Mouse (Mus musculus) lung, embryonic 16.5 days (tissue): ENCODE measurements at regions not wholly inside any gene's neighbourhood (a gene's known extent, or its start where the extent isn't known, plus 50 kb on each side); places are given as distances from the start of the nearest gene placed in this dataset.

Source experiments
- ATAC-seq: fragments of 200-750 bp; cut with Nextera tagmentation; 2 replicates; pipeline ENCODE4 v1.8.0; 2017; ENCODE audit warnings: low read depth, mild to moderate bottlenecking, moderate library complexity
- H3K27ac ChIP-seq: fragments of 300-500 bp; sonication (generic); 2 replicates; pipeline ENCODE4 v1.5.1; 2014; ENCODE audit warnings: mild to moderate bottlenecking, control low read depth, low read length
- H3K27me3 ChIP-seq: fragments of 300-500 bp; sonication (generic); 2 replicates; pipeline ENCODE4 v1.6.1; 2014; ENCODE audit warnings: low read depth, low read length, mixed read lengths; ENCODE audit not compliant: control insufficient read depth, insufficient read depth
- H3K36me3 ChIP-seq: fragments of 300-500 bp; sonication (generic); 2 replicates; pipeline ENCODE4 v1.6.1; 2014; ENCODE audit warnings: low read length; ENCODE audit not compliant: control insufficient read depth, insufficient read depth
- H3K4me1 ChIP-seq: fragments of 300-500 bp; sonication (generic); replicated peaks from 2 replicates; pipeline ENCODE4 v1.6.1; 2014; ENCODE audit warnings: low read length, mixed read lengths; ENCODE audit not compliant: control insufficient read depth, insufficient read depth
- H3K4me2 ChIP-seq: fragments of 300-500 bp; sonication (generic); 2 replicates; pipeline ENCODE4 v1.6.1; 2014; ENCODE audit warnings: low read depth, low read length, control low read depth
- H3K4me3 ChIP-seq: fragments of 300-500 bp; sonication (generic); 2 replicates; pipeline ENCODE4 v1.5.1; 2014; ENCODE audit warnings: mild to moderate bottlenecking, low read length, control low read depth
- H3K9ac ChIP-seq: fragments of 300-500 bp; sonication (generic); 2 replicates; pipeline ENCODE4 v1.6.1; 2014; ENCODE audit warnings: low read length, control low read depth
- H3K9me3 ChIP-seq: fragments of 300-500 bp; sonication (generic); 2 replicates; pipeline ENCODE4 v1.6.1; 2016; ENCODE audit warnings: low read length; ENCODE audit not compliant: control insufficient read depth
- WGBS: fragments of 180-500 bp; shearing (Covaris S2); extraction: QIAGEN DNeasy Blood & Tissue Kit; methylation state at CpG from one replicate; pipeline ENCODE4 v1.1.7; 2014; 5-methylcytosine and 5-hydroxymethylcytosine counted together

DNA sequence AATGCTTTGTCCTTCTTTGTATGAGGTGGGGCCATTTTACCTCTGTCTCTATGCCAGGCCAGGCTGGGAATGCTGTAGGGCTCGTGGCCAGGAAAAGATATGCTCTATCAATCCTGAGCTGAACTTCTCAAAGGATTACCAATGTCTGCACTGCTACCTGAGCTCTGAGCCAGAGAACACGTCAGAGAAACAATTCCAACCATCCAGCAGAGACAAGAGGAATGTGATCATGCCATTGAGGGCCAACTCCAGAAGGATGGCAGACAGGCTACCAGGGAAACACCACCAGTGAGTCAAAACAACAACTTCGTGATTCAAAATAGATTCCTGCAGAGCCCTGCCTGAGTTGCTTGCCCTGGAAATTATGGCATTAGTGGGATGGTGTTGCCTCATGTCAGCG lies 361.0 kb downstream of the Adam3 start:
- H3K9me3 ChIP-seq = no peaks in the 10 kb centered on the region
- ATAC-seq = no peak
- no peak overlapping the region for H3K4me2 ChIP-seq
- WGBS = 60% methylated on average over 4 of the region's 4 CpGs
- H3K27me3 ChIP-seq = no peaks in the 10 kb centered on the region
- H3K36me3 ChIP-seq = no peaks in the 10 kb centered on the region
- H3K9ac ChIP-seq = no peak overlapping the region
- H3K4me1 ChIP-seq = no peaks in the 10 kb centered on the region
- no peak overlapping the region for H3K4me3 ChIP-seq
- no peak overlapping the region for H3K27ac ChIP-seq

DNA sequence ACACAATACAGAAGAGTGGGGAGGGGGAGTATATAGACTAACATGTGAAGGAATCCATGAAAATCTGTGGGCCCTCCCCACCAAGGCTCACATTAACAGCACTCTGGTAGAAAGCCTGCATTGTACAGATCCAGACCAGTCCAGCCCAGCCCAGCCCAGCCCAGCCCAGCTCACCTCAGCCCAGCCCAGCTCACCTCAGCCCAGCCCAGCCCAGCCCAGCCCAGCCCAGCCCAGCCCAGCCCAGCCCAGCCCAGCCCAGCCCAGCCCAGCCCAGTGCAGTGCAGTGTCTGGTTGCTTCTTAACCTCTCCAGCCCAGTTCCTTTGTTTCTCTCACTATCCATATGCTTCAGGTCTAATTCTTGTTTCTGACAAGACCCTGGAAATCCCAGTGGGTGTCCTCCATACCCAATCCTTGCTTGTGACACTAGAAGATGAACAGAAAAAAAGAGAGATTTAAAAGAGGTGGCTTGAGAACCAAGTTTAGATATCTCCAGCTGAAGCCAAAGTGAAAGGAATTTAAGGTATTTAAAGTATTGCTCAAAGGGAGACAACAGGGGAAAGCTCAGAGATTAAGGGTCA lies 366.5 kb downstream of the Adam3 start:
- H3K36me3 ChIP-seq = no peaks in the 10 kb centered on the region
- no peaks in the 10 kb centered on the region for H3K4me1 ChIP-seq

DNA sequence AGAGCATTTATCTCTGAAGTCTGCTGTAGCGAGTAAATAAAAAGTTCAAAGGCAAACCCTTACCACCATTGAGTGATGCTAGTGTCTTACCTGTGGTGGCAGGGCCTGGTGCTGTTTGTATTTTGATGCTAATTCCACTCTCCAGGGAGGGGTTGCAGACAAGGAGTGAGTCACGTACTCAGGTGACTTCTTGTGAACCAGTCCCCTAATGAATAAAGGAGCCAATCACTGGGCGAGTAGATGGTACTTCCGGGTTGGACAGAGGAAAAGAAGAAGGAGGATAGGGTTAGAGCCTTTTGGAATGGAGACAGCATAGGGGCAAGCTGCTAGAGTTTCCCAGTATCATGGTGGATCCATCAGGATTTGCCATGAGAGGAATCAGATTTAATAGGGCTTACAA lies 370.5 kb downstream of the Adam3 start:
- Histone ChIP-seq H3K4me1 (0 out of 2 replicates have a peak, but pooled peaks cover 2% of the 10 kb centered on the region), H3K27ac (no peak overlapping the region), H3K4me3 (no peak overlapping the region), H3K4me2 (no peak overlapping the region), H3K9me3 (no peaks in the 10 kb centered on the region), H3K9ac (no peak overlapping the region), H3K36me3 (no peaks in the 10 kb centered on the region), H3K27me3 (no peaks in the 10 kb centered on the region)
- ATAC-seq = no peak
- WGBS = 87% methylated on average over 4 of the region's 4 CpGs

More for the DNA sequence above, 366.5 kb downstream of the Adam3 start:
- H3K27ac ChIP-seq = no peak overlapping the region
- 0 out of 2 replicates have a peak, but pooled peaks have one; percentile 28 for ATAC-seq
- H3K9me3 ChIP-seq = no peaks in the 10 kb centered on the region
- H3K4me3 ChIP-seq = no peak overlapping the region
- no peaks in the 10 kb centered on the region for H3K27me3 ChIP-seq
- H3K9ac ChIP-seq = no peak overlapping the region
- no peak overlapping the region for H3K4me2 ChIP-seq

DNA sequence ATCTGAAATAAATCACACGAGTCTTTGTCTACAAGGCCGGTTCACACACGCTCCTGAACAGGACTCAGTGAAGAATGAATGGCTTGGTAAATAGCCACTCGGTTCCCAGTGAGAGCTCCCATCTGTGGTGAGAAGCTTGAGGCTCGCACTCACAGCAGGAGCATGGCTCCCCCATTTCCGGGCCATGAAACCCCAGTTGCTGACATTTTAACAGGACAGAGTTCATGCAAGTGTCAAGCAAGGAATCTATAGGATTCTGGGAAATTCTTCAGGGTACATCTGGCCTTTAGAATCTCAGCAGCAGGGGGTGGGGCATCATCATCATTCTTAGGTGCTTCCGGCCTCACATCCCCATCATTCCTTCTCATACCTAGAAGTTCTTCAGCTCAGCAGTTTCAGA lies 371.8 kb downstream of the Adam3 start:
- Histone ChIP-seq H3K4me1 (0 out of 2 replicates have a peak, but pooled peaks cover 2% of the 10 kb centered on the region), H3K27ac (no peak overlapping the region), H3K9me3 (no peaks in the 10 kb centered on the region), H3K4me3 (no peak overlapping the region), H3K9ac (no peak overlapping the region), H3K36me3 (no peaks in the 10 kb centered on the region), H3K4me2 (no peak overlapping the region), H3K27me3 (no peaks in the 10 kb centered on the region)
- no peak for ATAC-seq
- 64% methylated on average over 7 of the region's 7 CpGs for WGBS

DNA sequence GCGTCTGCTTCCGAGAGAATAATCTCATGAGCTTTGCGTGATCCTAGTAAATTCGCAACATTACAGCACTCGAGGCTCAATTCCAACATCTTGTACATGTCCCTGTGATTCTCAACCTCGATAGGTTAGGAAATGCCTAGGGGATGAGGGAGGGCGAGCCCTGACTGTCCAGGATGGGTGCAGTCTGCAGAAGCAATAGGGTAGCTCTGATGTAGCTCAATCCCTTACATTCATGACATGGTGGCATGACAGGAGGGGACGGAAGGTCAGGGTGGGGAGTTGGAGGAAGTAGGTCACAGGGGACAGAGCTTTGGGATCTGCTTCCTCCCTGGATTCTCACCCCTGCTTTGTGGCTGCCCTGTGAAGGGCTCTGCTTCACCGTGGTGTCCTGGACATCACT lies 373.3 kb downstream of the Adam3 start:
- H3K27ac ChIP-seq = no peak overlapping the region
- ATAC-seq = no peak

GRCm38 (mm10) chr8:24351760-24352159 lies 373.9 kb downstream of the Adam3 start:
- Histone ChIP-seq H3K4me1 (0 out of 2 replicates have a peak, but pooled peaks cover 2% of the 10 kb centered on the region), H3K4me3 (peak overlapping the region; percentile 34), H3K27me3 (no peaks in the 10 kb centered on the region), H3K27ac (no peak overlapping the region), H3K9ac (peak overlapping the region; percentile 45; the same call in 1 of the 2 replicates), H3K36me3 (no peaks in the 10 kb centered on the region), H3K9me3 (no peaks in the 10 kb centered on the region), H3K4me2 (peak overlapping the region; percentile 51)
- 2% methylated on average over 6 of the region's 6 CpGs for WGBS
- no peak for ATAC-seq

More for the DNA sequence above, 373.3 kb downstream of the Adam3 start:
- Histone ChIP-seq H3K36me3 (no peaks in the 10 kb centered on the region), H3K4me3 (peak overlapping the region; percentile 34), H3K9ac (no peak overlapping the region), H3K9me3 (no peaks in the 10 kb centered on the region), H3K4me1 (0 out of 2 replicates have a peak, but pooled peaks cover 2% of the 10 kb centered on the region), H3K4me2 (peak overlapping the region; percentile 51), H3K27me3 (no peaks in the 10 kb centered on the region)
- 27% methylated on average over 9 of the region's 9 CpGs for WGBS

- Histone ChIP-seq H3K4me2 (no peak overlapping the region), H3K9me3 (no peaks in the 10 kb centered on the region), H3K27ac (no peak overlapping the region), H3K36me3 (no peaks in the 10 kb centered on the region), H3K4me1 (no peaks in the 10 kb centered on the region), H3K27me3 (no peaks in the 10 kb centered on the region), H3K4me3 (no peak overlapping the region), H3K9ac (no peak overlapping the region)
- WGBS = 73% methylated on average over 6 of the region's 6 CpGs
- no peak for ATAC-seq
Measured at GRCm38 (mm10) chr8:24346390-24347113, 379.1 kb downstream of the Adam3 start.

GRCm38 (mm10) chr8:24338694-24339093 lies 387.0 kb downstream of the Adam3 start:
- H3K9me3 ChIP-seq = no peaks in the 10 kb centered on the region
- no peak overlapping the region for H3K4me3 ChIP-seq
- H3K36me3 ChIP-seq = no peaks in the 10 kb centered on the region
- no peak overlapping the region for H3K27ac ChIP-seq
- H3K4me1 ChIP-seq = no peaks in the 10 kb centered on the region
- no peak for ATAC-seq
- H3K9ac ChIP-seq = no peak overlapping the region
- H3K4me2 ChIP-seq = no peak overlapping the region
- no peaks in the 10 kb centered on the region for H3K27me3 ChIP-seq
- 78% methylated on average over 9 of the region's 9 CpGs for WGBS

DNA sequence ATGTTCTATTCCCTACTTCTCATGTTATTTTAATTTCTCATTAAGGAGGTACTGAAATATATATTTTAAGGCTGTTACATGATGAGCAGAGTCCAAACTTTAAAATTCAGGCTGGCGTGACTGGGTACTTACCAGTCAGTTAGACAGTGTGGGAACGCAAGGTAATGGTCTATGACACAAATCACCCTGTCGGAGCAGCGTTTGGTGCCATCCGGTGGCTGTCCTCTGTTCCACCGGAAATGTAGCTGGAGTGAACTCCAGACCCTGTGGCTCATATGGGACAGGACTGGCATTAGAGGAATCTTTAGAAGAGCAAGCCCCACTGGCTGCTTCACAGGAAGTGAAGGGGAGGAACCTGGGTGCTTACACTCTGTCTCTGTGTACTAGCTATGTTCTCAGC lies 388.0 kb downstream of the Adam3 start:
- 38% methylated on average over 6 of the region's 6 CpGs for WGBS
- Histone ChIP-seq H3K4me3 (no peak overlapping the region), H3K9ac (no peak overlapping the region), H3K27me3 (no peaks in the 10 kb centered on the region), H3K4me2 (no peak overlapping the region), H3K27ac (no peak overlapping the region), H3K36me3 (no peaks in the 10 kb centered on the region), H3K9me3 (no peaks in the 10 kb centered on the region), H3K4me1 (no peaks in the 10 kb centered on the region)
- peak; percentile 7; the same call in 1 of the 2 replicates for ATAC-seq
